Mouse (Mus musculus): ENCODE data around the gene Zfp60. TPM values are rescaled to one million over a fixed set of nuclear protein-coding genes. Genes with fewer than 3 reads are reported as not detected.
"Not testable (repeated sequence)": the region's sequence is repeated elsewhere in the genome, so short reads cannot be mapped to it uniquely, and the experiment has no call there.

Zfp60 gene
- total and polyA plus RNA-seq, 2 experiments, result 1.1 to 6.1 TPM

- H3K9ac ChIP-seq (ENCODE audit: low read depth, low read length), result no peak overlapping the region
- DNase-seq (ENCODE audit: extremely low read depth, low read depth, low spot score), result no peak
- H3K27ac ChIP-seq (replicated peaks; ENCODE audit: insufficient read depth, low read depth, low read length), result no peak overlapping the region
- H3K4me1 ChIP-seq (ENCODE audit: control insufficient read depth, insufficient read depth, low read length), result no peaks in the 10 kb centered on the region
- WGBS, result 56% methylated on average over 5 of the region's 5 CpGs
- no peaks in the 10 kb centered on the region for H3K36me3 ChIP-seq (ENCODE audit: control insufficient read depth, insufficient read depth, low read length)
- H3K4me3 ChIP-seq (ENCODE audit: insufficient read depth, low read depth, low read length), result no peak overlapping the region
- no peaks in the 10 kb centered on the region for H3K79me2 ChIP-seq (ENCODE audit: control insufficient read depth, insufficient read depth, low read length)
- TF ChIP-seq CTCF (IDR thresholded peaks at IDR 0.05; ENCODE audit: low read depth, low read length) (no peak), POLR2A (IDR thresholded peaks at IDR 0.05; ENCODE audit: extremely low read depth, insufficient read depth, low read length) (no peak)
- 0 out of 2 replicates have a peak, but pooled peaks cover 3% of the 10 kb centered on the region for H3K27me3 ChIP-seq (ENCODE audit: control insufficient read depth, insufficient read depth, low read length)
Observed at GRCm38 (mm10) chr7:27756351-27757047, 25.3 kb downstream of the Zfp60 start.

DNA sequence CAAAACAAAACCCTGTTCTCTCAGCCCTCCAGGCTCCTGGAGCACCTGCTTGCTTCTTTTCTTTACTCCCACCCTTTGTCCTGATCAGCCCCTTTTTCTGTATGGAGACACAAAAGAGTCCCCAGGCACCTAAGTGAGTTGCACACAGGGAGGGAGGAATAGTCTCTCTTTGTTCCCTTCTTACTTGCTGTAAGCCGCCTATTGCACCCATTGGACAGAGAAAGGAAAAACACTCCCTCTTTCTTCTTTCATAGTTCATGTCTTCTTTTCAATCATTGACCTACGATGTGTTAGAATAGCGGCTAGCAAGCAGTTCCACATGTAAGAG, 25.8 kb downstream of the Zfp60 start:
- no peaks in the 10 kb centered on the region for H3K4me1 ChIP-seq (ENCODE audit: control insufficient read depth, insufficient read depth, low read length)
- H3K4me3 ChIP-seq (ENCODE audit: insufficient read depth, low read depth, low read length), result no peak overlapping the region
- H3K79me2 ChIP-seq (ENCODE audit: control insufficient read depth, insufficient read depth, low read length), result no peaks in the 10 kb centered on the region
- no peak overlapping the region for H3K9ac ChIP-seq (ENCODE audit: low read depth, low read length)
- WGBS, result 88% methylated on average over 3 of the region's 3 CpGs
- H3K36me3 ChIP-seq (ENCODE audit: control insufficient read depth, insufficient read depth, low read length), result no peaks in the 10 kb centered on the region
- H3K27ac ChIP-seq (replicated peaks; ENCODE audit: insufficient read depth, low read depth, low read length), result no peak overlapping the region
- H3K27me3 ChIP-seq (ENCODE audit: control insufficient read depth, insufficient read depth, low read length), result 0 out of 2 replicates have a peak, but pooled peaks cover 3% of the 10 kb centered on the region
- DNase-seq (ENCODE audit: extremely low read depth, low read depth, low spot score), result no peak
- no peak for TF ChIP-seq POLR2A (IDR thresholded peaks at IDR 0.05; ENCODE audit: extremely low read depth, insufficient read depth, low read length)
- TF ChIP-seq CTCF (IDR thresholded peaks at IDR 0.05; ENCODE audit: low read depth, low read length), result no peak

DNA sequence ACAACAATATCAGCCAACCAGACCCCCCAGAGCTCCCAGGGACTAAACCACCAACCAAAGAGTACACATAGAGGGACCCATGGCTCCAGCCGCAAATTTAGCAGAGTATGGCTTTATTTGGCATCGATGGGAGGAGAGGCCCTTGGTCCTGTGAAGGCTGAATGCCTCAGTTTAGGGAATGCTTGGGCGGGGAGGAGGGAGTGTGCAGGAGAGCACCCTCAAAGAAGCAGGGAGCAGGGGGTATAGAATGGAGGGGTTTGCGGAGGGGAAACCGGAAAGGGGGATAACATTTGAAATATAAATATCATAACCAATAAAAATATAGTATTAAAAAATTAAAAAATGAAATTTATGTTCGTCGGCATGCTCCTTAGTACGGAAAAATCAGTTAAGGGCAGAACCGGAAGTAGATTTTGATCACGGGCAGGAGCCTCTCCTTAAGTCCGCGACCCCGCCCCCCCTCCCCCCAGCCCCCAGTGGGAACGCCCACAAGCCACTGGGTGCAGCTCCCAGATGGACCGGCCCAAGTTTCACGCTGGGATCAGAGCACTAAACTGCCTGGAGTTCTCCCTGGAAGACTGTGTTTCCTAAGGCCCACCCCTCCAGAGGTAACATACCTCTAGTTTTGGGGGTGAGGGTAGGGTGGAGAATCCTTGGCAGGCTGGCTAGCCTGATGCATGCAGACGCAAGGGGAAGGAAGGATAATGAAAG, 34.1 kb downstream of the Zfp60 start:
- no peaks in the 10 kb centered on the region for H3K36me3 ChIP-seq (ENCODE audit: control insufficient read depth, insufficient read depth, low read length)
- H3K9ac ChIP-seq (ENCODE audit: low read depth, low read length), result no peak overlapping the region
- H3K27me3 ChIP-seq (ENCODE audit: control insufficient read depth, insufficient read depth, low read length), result 0 out of 2 replicates have a peak, but pooled peaks cover 5% of the 10 kb centered on the region
- H3K79me2 ChIP-seq (ENCODE audit: control insufficient read depth, insufficient read depth, low read length), result no peaks in the 10 kb centered on the region
- WGBS, result 12% methylated on average over 17 of the region's 17 CpGs
- H3K4me1 ChIP-seq (ENCODE audit: control insufficient read depth, insufficient read depth, low read length), result no peaks in the 10 kb centered on the region
- no peak for DNase-seq (ENCODE audit: extremely low read depth, low read depth, low spot score)
- no peak overlapping the region for H3K4me3 ChIP-seq (ENCODE audit: insufficient read depth, low read depth, low read length)
- TF ChIP-seq POLR2A (IDR thresholded peaks at IDR 0.05; ENCODE audit: extremely low read depth, insufficient read depth, low read length) (no peak), CTCF (IDR thresholded peaks at IDR 0.05; ENCODE audit: low read depth, low read length) (no peak)
- no peak overlapping the region for H3K27ac ChIP-seq (replicated peaks; ENCODE audit: insufficient read depth, low read depth, low read length)

- Histone ChIP-seq H3K79me2 (ENCODE audit: control insufficient read depth, insufficient read depth, low read length) (no peaks in the 10 kb centered on the region), H3K4me1 (ENCODE audit: control insufficient read depth, insufficient read depth, low read length) (no peaks in the 10 kb centered on the region), H3K4me3 (ENCODE audit: insufficient read depth, low read depth, low read length) (no peak overlapping the region), H3K9ac (ENCODE audit: low read depth, low read length) (no peak overlapping the region), H3K27me3 (ENCODE audit: control insufficient read depth, insufficient read depth, low read length) (no peaks in the 10 kb centered on the region), H3K27ac (replicated peaks; ENCODE audit: insufficient read depth, low read depth, low read length) (no peak overlapping the region), H3K36me3 (ENCODE audit: control insufficient read depth, insufficient read depth, low read length) (no peaks in the 10 kb centered on the region)
- WGBS, result 87% methylated on average over 5 of the region's 5 CpGs
- no peak for TF ChIP-seq CTCF (IDR thresholded peaks at IDR 0.05; ENCODE audit: low read depth, low read length)
- no peak for TF ChIP-seq POLR2A (IDR thresholded peaks at IDR 0.05; ENCODE audit: extremely low read depth, insufficient read depth, low read length)
- DNase-seq (ENCODE audit: extremely low read depth, low read depth, low spot score), result no peak
Observed at GRCm38 (mm10) chr7:27789306-27789705, 58.1 kb downstream of the Zfp60 start.

- not testable (repeated sequence) for H3K4me1 ChIP-seq (ENCODE audit: control insufficient read depth, insufficient read depth, low read length); H3K79me2 ChIP-seq (ENCODE audit: control insufficient read depth, insufficient read depth, low read length); H3K27me3 ChIP-seq (ENCODE audit: control insufficient read depth, insufficient read depth, low read length); DNase-seq (ENCODE audit: extremely low read depth, low read depth, low spot score); H3K36me3 ChIP-seq (ENCODE audit: control insufficient read depth, insufficient read depth, low read length); H3K9ac ChIP-seq (ENCODE audit: low read depth, low read length); H3K27ac ChIP-seq (replicated peaks; ENCODE audit: insufficient read depth, low read depth, low read length); H3K4me3 ChIP-seq (ENCODE audit: insufficient read depth, low read depth, low read length)
- 69% methylated on average over 3 of the region's 3 CpGs for WGBS
Observed at GRCm38 (mm10) chr7:27793865-27794264, 62.7 kb downstream of the Zfp60 start.

GRCm38 (mm10) chr7:27794566-27794965, 63.4 kb downstream of the Zfp60 start:
- no peak for DNase-seq (ENCODE audit: extremely low read depth, low read depth, low spot score)
- no peak overlapping the region for H3K9ac ChIP-seq (ENCODE audit: low read depth, low read length)
- H3K4me3 ChIP-seq (ENCODE audit: insufficient read depth, low read depth, low read length), result no peak overlapping the region
- no peaks in the 10 kb centered on the region for H3K36me3 ChIP-seq (ENCODE audit: control insufficient read depth, insufficient read depth, low read length)
- no peaks in the 10 kb centered on the region for H3K27me3 ChIP-seq (ENCODE audit: control insufficient read depth, insufficient read depth, low read length)
- TF ChIP-seq POLR2A (IDR thresholded peaks at IDR 0.05; ENCODE audit: extremely low read depth, insufficient read depth, low read length) (no peak), CTCF (IDR thresholded peaks at IDR 0.05; ENCODE audit: low read depth, low read length) (no peak)
- H3K4me1 ChIP-seq (ENCODE audit: control insufficient read depth, insufficient read depth, low read length), result no peaks in the 10 kb centered on the region
- no peaks in the 10 kb centered on the region for H3K79me2 ChIP-seq (ENCODE audit: control insufficient read depth, insufficient read depth, low read length)
- H3K27ac ChIP-seq (replicated peaks; ENCODE audit: insufficient read depth, low read depth, low read length), result no peak overlapping the region

All from liver, adult 2 months (tissue).